Mouse (Mus musculus) C2C12 (cell line): ENCODE measurements around the gene Btc.

Experiments
- CTCF ChIP-seq: IDR thresholded peaks from one replicate; pipeline ENCODE4 v1.5.1; 2011; ENCODE audit not compliant: control insufficient read depth, insufficient read depth, insufficient read length
- MYOD1 ChIP-seq: IDR thresholded peaks from one replicate; pipeline ENCODE4 v1.6.1; 2011; ENCODE audit warnings: low read depth; ENCODE audit not compliant: control insufficient read depth, insufficient read length
- MYOG ChIP-seq: IDR thresholded peaks from one replicate; pipeline ENCODE4 v1.6.1; 2011; ENCODE audit not compliant: control insufficient read depth, insufficient read length; ENCODE audit errors: extremely low read depth
- USF1 ChIP-seq: IDR thresholded peaks from one replicate; pipeline ENCODE4 v1.6.1; 2011; ENCODE audit warnings: low read depth, mild to moderate bottlenecking, control low read depth, moderate library complexity

GRCm38 (mm10) chr5:91321840-91322239 lies 81.0 kb downstream of the Btc start:
- no peak for TF ChIP-seq CTCF
- TF ChIP-seq USF1, result no peak
- no peak for TF ChIP-seq MYOG
- no peak for TF ChIP-seq MYOD1
